Mouse (Mus musculus): Measurements from ENCODE around the gene Atad5. TPM values are rescaled to one million over a fixed set of nuclear protein-coding genes. Genes with fewer than 3 reads are reported as not detected.
A peak's percentile ranks its signal among the peaks of the same experiment; 100 is the strongest.

The Atad5 gene
- total and polyA plus RNA-seq, 3 experiments = 17.1 to 66.9 (median 22.6) TPM

DNA sequence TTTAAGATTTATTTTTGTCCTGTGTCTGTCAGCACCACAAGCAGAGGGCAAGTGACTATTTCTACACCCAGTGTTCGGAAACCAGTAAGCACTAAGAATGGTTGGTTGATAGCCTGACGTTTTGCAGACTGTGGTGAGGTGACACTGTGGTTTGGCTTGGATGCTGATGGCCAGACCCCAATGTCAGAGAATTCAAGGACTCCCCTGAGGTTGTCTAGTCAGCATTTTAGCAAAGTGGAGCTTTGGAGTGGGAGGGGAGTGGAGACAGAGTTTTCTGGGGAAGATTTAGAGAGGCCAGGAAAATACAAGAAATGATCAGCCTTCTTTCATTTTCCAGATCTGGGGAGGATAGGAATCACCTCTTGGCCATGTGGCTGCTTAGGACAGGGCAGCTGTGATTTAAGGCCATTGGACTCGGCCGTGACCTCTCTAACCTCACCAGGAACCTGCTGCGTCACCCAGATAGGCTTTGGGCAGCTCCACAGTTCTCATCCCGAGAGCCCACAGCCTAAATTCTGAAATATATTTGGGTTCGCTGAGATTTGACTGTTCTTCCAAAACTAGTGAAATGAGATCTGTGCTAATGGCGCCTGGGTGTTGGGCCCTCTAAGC lies 60.3 kb downstream of the Atad5 start:
- no peaks in the 10 kb centered on the region for H3K27me3 ChIP-seq (ENCODE audit: control insufficient read depth in 1 of 2, insufficient read depth in 2 of 2, low read length in 2 of 2)
- no peak overlapping the region for H3K4me3 ChIP-seq (ENCODE audit: control insufficient read depth in 1 of 2, insufficient read depth in 1 of 2, low read depth in 2 of 2, low read length in 2 of 2)
- H3K9ac ChIP-seq (ENCODE audit: control insufficient read depth, low read depth, low read length, poor library complexity, severe bottlenecking) = no peak overlapping the region
- DNase-seq (ENCODE audit: low read depth, low spot score) = no peak
- H3K36me3 ChIP-seq (ENCODE audit: control insufficient read depth in 1 of 2, insufficient read depth in 2 of 2, low read length in 2 of 2) = peaks cover 0 to 11% of the 10 kb centered on the region in 2 experiments; a peak in 1 of 4 replicates
- no peaks in the 10 kb centered on the region for H3K9me3 ChIP-seq (replicated peaks; ENCODE audit: insufficient read depth, low read length)
- peaks cover 7 to 21% of the 10 kb centered on the region in 2 experiments; a peak in 3 of 4 replicates for H3K4me1 ChIP-seq (ENCODE audit: control insufficient read depth in 1 of 2, insufficient read depth in 2 of 2, low read length in 2 of 2)
- no peak for TF ChIP-seq HCFC1 (IDR thresholded peaks at IDR 0.05; ENCODE audit: low read depth, low read length)
- TF ChIP-seq ETS1 (IDR thresholded peaks at IDR 0.05; ENCODE audit: low read depth, low read length) = no peak
- TF ChIP-seq UBTF (IDR thresholded peaks at IDR 0.05; ENCODE audit: borderline replicate concordance, insufficient read depth, low read depth, low read length) = no peak
- TF ChIP-seq JUND (IDR thresholded peaks at IDR 0.05; ENCODE audit: low read depth, low read length) = no peak
- TF ChIP-seq GABPA (IDR thresholded peaks at IDR 0.05; ENCODE audit: low read depth, low read length) = no peak
- no peak for TF ChIP-seq MAZ (IDR thresholded peaks at IDR 0.05; ENCODE audit: low read depth, low read length)
- TF ChIP-seq TAL1 (IDR thresholded peaks at IDR 0.05; ENCODE audit: low read length) = no peak
- TF ChIP-seq POLR2AphosphoS5 (IDR thresholded peaks at IDR 0.05; ENCODE audit: borderline replicate concordance, low read depth, low read length) = no peak
- TF ChIP-seq ELF1 (IDR thresholded peaks at IDR 0.05; ENCODE audit: low read depth, low read length) = no peak
- TF ChIP-seq USF1 (IDR thresholded peaks at IDR 0.05; ENCODE audit: low read depth, low read length) = no peak
- no peak for TF ChIP-seq RCOR1 (IDR thresholded peaks at IDR 0.05; ENCODE audit: low read depth, low read length)
- no peak for TF ChIP-seq GATA1 (IDR thresholded peaks at IDR 0.05; ENCODE audit: low read depth, low read length)
- no peak for TF ChIP-seq POLR2A (IDR thresholded peaks at IDR 0.05; ENCODE audit: control insufficient read depth in 1 of 2, insufficient read depth in 1 of 2, low read depth in 1 of 2, low read length in 2 of 2, poor library complexity in 1 of 2)
- TF ChIP-seq MYB (IDR thresholded peaks at IDR 0.05; ENCODE audit: low read depth, low read length) = no peak
- TF ChIP-seq EP300 (IDR thresholded peaks at IDR 0.05; ENCODE audit: low read depth in 1 of 2, low read length in 2 of 2) = no peak
- TF ChIP-seq SIN3A (IDR thresholded peaks at IDR 0.05; ENCODE audit: low read length) = no peak
- no peak for TF ChIP-seq TBP (IDR thresholded peaks at IDR 0.05; ENCODE audit: low read depth, low read length)
- no peak for TF ChIP-seq POLR2AphosphoS2 (IDR thresholded peaks at IDR 0.05; ENCODE audit: low read length)
- TF ChIP-seq ZMIZ1 (IDR thresholded peaks at IDR 0.05; ENCODE audit: low read depth, low read length) = no peak
- TF ChIP-seq NELFE (IDR thresholded peaks at IDR 0.05; ENCODE audit: low read depth, low read length) = no peak
- no peak overlapping the region for H3K27ac ChIP-seq (ENCODE audit: control insufficient read depth, low read depth, low read length)
- H3K79me2 ChIP-seq (ENCODE audit: control insufficient read depth, insufficient read depth, low read length, poor library complexity) = no peaks in the 10 kb centered on the region

- TF ChIP-seq ZNF384 (IDR thresholded peaks at IDR 0.05; ENCODE audit: low read depth, low read length) (peak; percentile 86), ELF1 (IDR thresholded peaks at IDR 0.05; ENCODE audit: low read depth, low read length) (no peak), POLR2AphosphoS5 (IDR thresholded peaks at IDR 0.05; ENCODE audit: borderline replicate concordance, low read depth, low read length) (no peak), UBTF (IDR thresholded peaks at IDR 0.05; ENCODE audit: borderline replicate concordance, insufficient read depth, low read depth, low read length) (no peak), EP300 (IDR thresholded peaks at IDR 0.05; ENCODE audit: low read depth in 1 of 2, low read length in 2 of 2) (no peak), JUND (IDR thresholded peaks at IDR 0.05; ENCODE audit: low read depth, low read length) (no peak), E2F4 (IDR thresholded peaks at IDR 0.05; ENCODE audit: borderline replicate concordance, low read depth, low read length) (no peak), MAZ (IDR thresholded peaks at IDR 0.05; ENCODE audit: low read depth, low read length) (no peak)
- peak; percentile 74 for DNase-seq (ENCODE audit: low read depth, low spot score)
- H3K4me1 ChIP-seq (ENCODE audit: control insufficient read depth in 1 of 2, insufficient read depth in 2 of 2, low read length in 2 of 2) = peaks cover 5 to 15% of the 10 kb centered on the region in 2 experiments; a peak in 3 of 4 replicates
Measured at GRCm38 (mm10) chr11:80150566-80150965, 61.4 kb downstream of the Atad5 start.

More at GRCm38 (mm10) chr11:80150566-80150965, 61.4 kb downstream of the Atad5 start:
- H3K27ac ChIP-seq (ENCODE audit: control insufficient read depth, low read depth, low read length) = no peak overlapping the region
- H3K36me3 ChIP-seq (ENCODE audit: control insufficient read depth in 1 of 2, insufficient read depth in 2 of 2, low read length in 2 of 2) = peaks cover 0 to 7% of the 10 kb centered on the region in 2 experiments; a peak in 1 of 4 replicates
- no peak overlapping the region for H3K4me3 ChIP-seq (ENCODE audit: control insufficient read depth in 1 of 2, insufficient read depth in 1 of 2, low read depth in 2 of 2, low read length in 2 of 2)
- no peaks in the 10 kb centered on the region for H3K9me3 ChIP-seq (replicated peaks; ENCODE audit: insufficient read depth, low read length)
- H3K9ac ChIP-seq (ENCODE audit: control insufficient read depth, low read depth, low read length, poor library complexity, severe bottlenecking) = no peak overlapping the region
- no peaks in the 10 kb centered on the region for H3K79me2 ChIP-seq (ENCODE audit: control insufficient read depth, insufficient read depth, low read length, poor library complexity)
- H3K27me3 ChIP-seq (ENCODE audit: control insufficient read depth in 1 of 2, insufficient read depth in 2 of 2, low read length in 2 of 2) = no peaks in the 10 kb centered on the region
